Mouse (Mus musculus): ENCODE results near the gene Slit3.

DNA sequence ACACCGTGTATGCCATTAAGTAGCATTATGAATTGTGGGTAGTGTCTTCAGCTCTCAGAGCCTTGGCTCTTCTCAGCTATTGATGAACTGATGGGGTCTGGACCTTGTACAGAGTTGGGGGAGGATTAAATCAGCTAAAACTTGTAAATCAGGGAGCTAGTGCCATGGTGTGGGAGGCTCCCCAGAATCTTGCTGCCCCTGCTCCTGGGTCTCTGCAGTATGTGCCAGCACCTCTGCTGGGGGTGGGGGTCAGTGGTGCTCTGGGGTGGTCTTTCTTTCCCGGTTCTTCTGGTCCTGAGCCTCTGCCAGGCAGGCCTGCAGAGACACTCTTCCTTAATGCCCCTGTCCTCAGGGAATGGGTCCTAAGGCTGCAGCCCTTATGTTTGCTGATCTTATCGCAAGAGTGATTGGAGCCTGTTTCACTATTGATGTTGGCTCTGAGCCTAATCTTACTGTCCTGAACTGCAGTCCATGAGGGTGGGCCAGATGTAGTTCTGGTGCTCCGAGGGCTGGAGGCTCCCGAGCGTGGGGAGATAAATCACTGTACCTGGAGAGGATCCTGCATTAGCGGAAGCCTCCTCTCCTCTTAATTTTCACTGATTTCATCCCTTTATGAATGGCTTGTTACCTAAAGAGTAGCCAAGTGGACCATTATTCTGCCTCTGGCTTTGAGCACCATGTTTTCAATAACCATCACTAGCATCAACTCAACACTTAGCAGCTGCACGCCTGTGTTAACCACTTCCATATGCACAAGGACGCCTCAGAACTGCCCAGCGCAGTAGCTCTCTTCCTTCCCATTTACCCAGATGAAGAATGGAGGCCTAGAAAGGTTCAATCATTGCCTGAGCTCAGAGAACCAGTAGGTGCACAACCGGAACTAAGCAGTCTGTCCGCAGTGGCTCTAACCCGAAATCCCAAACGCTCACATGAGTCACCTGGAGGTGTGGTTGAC lies 90.0 kb downstream of the Slit3 start:
- TF ChIP-seq CTCF (IDR thresholded peaks at IDR 0.05; ENCODE audit: low read depth, low read length), result no peak
- TF ChIP-seq GATA1 (IDR thresholded peaks at IDR 0.05; ENCODE audit: borderline replicate concordance, low read length), result no peak
- TF ChIP-seq TAL1 (conservative IDR thresholded peaks at IDR 0.05; ENCODE audit: low read depth, low read length), result no peak
- TF ChIP-seq POLR2AphosphoS5 (IDR thresholded peaks at IDR 0.05; ENCODE audit: insufficient replicate concordance, low read depth, low read length), result no peak

Data from G1E (cell line).